24 mouse cellular contexts compared by ENCODE assay signal in the genomic region with DNA sequence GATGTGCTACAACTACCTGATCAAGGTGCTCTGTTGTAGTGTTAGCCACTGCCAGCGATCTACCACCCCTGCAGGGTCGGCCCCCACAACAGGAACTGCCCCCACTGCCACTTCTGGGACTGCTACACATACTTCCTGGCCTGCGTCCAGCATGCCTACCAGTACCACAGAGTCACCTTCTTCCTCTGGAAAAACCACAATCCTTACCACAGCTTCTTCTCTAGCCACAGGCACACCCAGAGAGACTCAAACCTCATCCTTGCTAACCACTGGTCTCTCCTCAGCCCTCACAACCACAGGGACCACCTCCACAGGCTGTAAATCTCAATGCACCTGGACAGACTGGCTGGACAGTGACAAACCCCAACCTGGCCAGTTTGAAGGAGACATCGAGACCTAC. TPM values are rescaled to one million over a fixed set of nuclear protein-coding genes. Genes with fewer than 3 reads are reported as not detected.
DNase-seq lines count a peak whose midpoint lies in the region; ATAC-seq and TF ChIP-seq lines count a peak whose summit lies in the region.
"Had no signal": no experiment of that assay in that cellular context is flagged by ENCODE, and none has a peak within 500 bp of the region (broad histone marks: within the 10 kb centered on the region; RNA-seq: fewer than 3 reads in every experiment).

No protein-coding gene starts in this region.

- TF ChIP-seq EP300 in MEL (IDR thresholded peaks at IDR 0.05; ENCODE audit: low read depth in 1 of 2, low read length in 2 of 2): no peak
- TF ChIP-seq EP300 in stomach, postnatal 0 days (optimal IDR thresholded peaks at IDR 0.05): no peak

- no peak for TF ChIP-seq CTCF in MEL (IDR thresholded peaks at IDR 0.05 in 2 of 3, conservative IDR thresholded peaks at IDR 0.05 in 1 of 3; ENCODE audit: control insufficient read depth in 1 of 3, insufficient read depth in 1 of 3, low read depth in 2 of 3, low read length in 3 of 3, poor library complexity in 1 of 3, severe bottlenecking in 1 of 3)
- no peak for TF ChIP-seq CTCF in stomach, postnatal 0 days (IDR thresholded peaks at IDR 0.05; ENCODE audit: low read depth)

- H3K9me3 ChIP-seq in MEL (replicated peaks; ENCODE audit: insufficient read depth, low read length): no peaks in the 10 kb centered on the region
- H3K9me3 ChIP-seq in stomach, postnatal 0 days (ENCODE audit: control insufficient read depth, low read length): no peaks in the 10 kb centered on the region
- H3K9me3 ChIP-seq: embryonic facial prominence, embryonic 10.5 days; embryonic facial prominence, embryonic 12.5 days; forebrain, embryonic 13.5 days; forebrain, embryonic 15.5 days had no signal

- no peak for TF ChIP-seq POLR2A in MEL (IDR thresholded peaks at IDR 0.05; ENCODE audit: control insufficient read depth in 1 of 2, insufficient read depth in 1 of 2, low read depth in 1 of 2, low read length in 2 of 2, poor library complexity in 1 of 2)

- H3K4me1 ChIP-seq in MEL (ENCODE audit: control insufficient read depth in 1 of 2, insufficient read depth in 2 of 2, low read length in 2 of 2): no peaks in the 10 kb centered on the region
- H3K4me1 ChIP-seq in stomach, postnatal 0 days (replicated peaks; ENCODE audit: control insufficient read depth, insufficient read depth): no peaks in the 10 kb centered on the region
- H3K4me1 ChIP-seq: embryonic facial prominence, embryonic 10.5 days; embryonic facial prominence, embryonic 12.5 days; forebrain, embryonic 13.5 days; forebrain, embryonic 15.5 days had no signal

- TF ChIP-seq RAD21 in MEL (IDR thresholded peaks at IDR 0.05; ENCODE audit: low read depth, low read length): no peak

- H3K36me3 ChIP-seq in MEL (ENCODE audit: control insufficient read depth in 1 of 2, insufficient read depth in 2 of 2, low read length in 2 of 2): no peaks in the 10 kb centered on the region
- H3K36me3 ChIP-seq in stomach, postnatal 0 days (ENCODE audit: control insufficient read depth, insufficient read depth, low read length): no peaks in the 10 kb centered on the region
- H3K36me3 ChIP-seq: embryonic facial prominence, embryonic 10.5 days; embryonic facial prominence, embryonic 12.5 days; forebrain, embryonic 15.5 days had no signal

- ATAC-seq in granulocyte monocyte progenitor cell, adult 5-6 weeks (replicated peaks; ENCODE audit: poor library complexity, severe bottlenecking): peak; percentile 59
- 0 out of 2 replicates have a peak, but pooled peaks have one; percentile 18 for ATAC-seq in megakaryocyte, adult 5-6 weeks (ENCODE audit: poor library complexity, severe bottlenecking)
- ATAC-seq in stomach, postnatal 0 days (ENCODE audit: low FRiP score, low TSS enrichment): 0 out of 2 replicates have a peak, but pooled peaks have one; percentile 9
- no peak for ATAC-seq in CD4-positive, CD25-positive, alpha-beta regulatory T cell, adult 4 months
- ATAC-seq: forebrain, embryonic 13.5 days; forebrain, embryonic 15.5 days; forebrain, postnatal 0 days had no signal

- WGBS in stomach, postnatal 0 days: 91% methylated on average over 4 of the region's 4 CpGs

- no peak overlapping the region for H3K4me3 ChIP-seq in MEL (ENCODE audit: control insufficient read depth in 1 of 2, insufficient read depth in 1 of 2, low read depth in 2 of 2, low read length in 2 of 2)
- H3K4me3 ChIP-seq in stomach, postnatal 0 days (ENCODE audit: low read depth, low read length): no peak overlapping the region
- H3K4me3 ChIP-seq: embryonic facial prominence, embryonic 10.5 days; embryonic facial prominence, embryonic 12.5 days; forebrain, embryonic 13.5 days; forebrain, embryonic 15.5 days had no signal

- no peak overlapping the region for H3K4me2 ChIP-seq in stomach, postnatal 0 days (replicated peaks; ENCODE audit: low read depth)
- H3K4me2 ChIP-seq: embryonic facial prominence, embryonic 12.5 days; forebrain, embryonic 13.5 days; forebrain, embryonic 15.5 days had no signal

- no peak overlapping the region for H3K27ac ChIP-seq in MEL (ENCODE audit: control insufficient read depth, low read depth, low read length)
- H3K27ac ChIP-seq in stomach, postnatal 0 days (replicated peaks): no peak overlapping the region
- H3K27ac ChIP-seq: embryonic facial prominence, embryonic 10.5 days; embryonic facial prominence, embryonic 12.5 days; forebrain, embryonic 13.5 days; forebrain, embryonic 15.5 days had no signal

- peak; percentile 11 for DNase-seq in MEL (ENCODE audit: low read depth, low spot score)
- no peak for DNase-seq in stomach, postnatal 0 days (ENCODE audit: low spot score)
- DNase-seq in left cerebral cortex, adult 8-10 months (ENCODE audit: low spot score in 2 of 2): no peak
- DNase-seq in cerebellum, adult 11-12 months: no peak
- no peak for DNase-seq in right cerebral cortex, adult 2 months (ENCODE audit: low spot score in 2 of 2)
- DNase-seq: adrenal gland, adult 8-10 months; adrenal gland, postnatal 14 days; adrenal gland, postnatal 36 days; B cell, adult 2 months; cerebellum, adult 18-20 months; cerebellum, adult 8-10 months; cerebellum, adult 9-11 months; cerebellum, postnatal 14 days; cerebellum, postnatal 36 days; forebrain, postnatal 0 days had no signal

- no peak overlapping the region for H3K9ac ChIP-seq in MEL (ENCODE audit: control insufficient read depth, low read depth, low read length, poor library complexity, severe bottlenecking)
- no peak overlapping the region for H3K9ac ChIP-seq in stomach, postnatal 0 days (ENCODE audit: low read length)
- H3K9ac ChIP-seq: embryonic facial prominence, embryonic 12.5 days; forebrain, embryonic 13.5 days; forebrain, embryonic 15.5 days; forebrain, postnatal 0 days had no signal

- no peaks in the 10 kb centered on the region for H3K79me2 ChIP-seq in MEL (ENCODE audit: control insufficient read depth, insufficient read depth, low read length, poor library complexity)

- no peaks in the 10 kb centered on the region for H3K27me3 ChIP-seq in MEL (ENCODE audit: control insufficient read depth in 1 of 2, insufficient read depth in 2 of 2, low read length in 2 of 2)
- no peaks in the 10 kb centered on the region for H3K27me3 ChIP-seq in stomach, postnatal 0 days (ENCODE audit: control insufficient read depth, insufficient read depth, low read length)
- H3K27me3 ChIP-seq: embryonic facial prominence, embryonic 12.5 days; forebrain, embryonic 13.5 days; forebrain, embryonic 15.5 days had no signal

TF ChIP-seq in MEL, 35 proteins besides CTCF, POLR2A, EP300 and RAD21:
- TF ChIP-seq GABPA (IDR thresholded peaks at IDR 0.05; ENCODE audit: low read depth, low read length): no peak
TF ChIP-seq in MEL: peak in this region for 0.

RNA-seq across cellular contexts. Expression of a gene that starts 22.2 kb away (rescaled TPM):
- total RNA-seq in MEL (2012; rRNA removed): not detected in 2 replicates
- under 1 TPM in 1 of 2 experiments, not detected in 1; 0.01 TPM for polyA plus RNA-seq in MEL (2012; ENCODE audit: insufficient read depth in 1 of 2, insufficient read length in 2 of 2, low read depth in 1 of 2, low replicate concordance in 2 of 2, missing spikeins in 1 of 2)
- 0.04 and 0.21 TPM in 2 replicates for total RNA-seq in granulocyte monocyte progenitor cell, adult 5-6 weeks (2014; fragmentation: Nextera tagmentation)
- under 0.01 TPM in 2 replicates for total RNA-seq in granulocyte monocyte progenitor cell, adult 5-6 weeks (2017)
- total RNA-seq in megakaryocyte, adult 5-6 weeks (2015): 0.05 TPM in 1 of 2 replicates, not detected in the other
- total RNA-seq in megakaryocyte, adult 5-6 weeks (2017): not detected in 2 replicates
- 122 and 133 TPM in 2 replicates for polyA plus RNA-seq in stomach, postnatal 0 days (2015; fragmentation: Nextera tagmentation; extraction: Ambion mirVana)
- total RNA-seq in left cerebral cortex, adult 8-10 months (2022): not detected
- not detected for polyA plus RNA-seq in CD4-positive, CD25-positive, alpha-beta regulatory T cell, adult 4 months (2017; shearing (Covaris generic))
- total RNA-seq: adrenal gland, adult 8-10 months; adrenal gland, postnatal 14 days; adrenal gland, postnatal 36 days; forebrain, postnatal 0 days had no signal
- polyA plus RNA-seq: cortical plate, adult 2 months; forebrain, embryonic 11.5 days had no signal

RNA-seq across cellular contexts. Expression of a gene that starts 57.3 kb away (rescaled TPM):
- 33.3 and 35.6 TPM in 2 replicates for total RNA-seq in MEL (2012; rRNA removed)
- polyA plus RNA-seq in MEL (2012; ENCODE audit: insufficient read depth in 1 of 2, insufficient read length in 2 of 2, low read depth in 1 of 2, low replicate concordance in 2 of 2, missing spikeins in 1 of 2): 10 to 100 TPM; 53.4 to 63.8 TPM
- 25.2 and 34.4 TPM in 2 replicates for total RNA-seq in granulocyte monocyte progenitor cell, adult 5-6 weeks (2014; fragmentation: Nextera tagmentation)
- total RNA-seq in granulocyte monocyte progenitor cell, adult 5-6 weeks (2017): 21.1 and 28.3 TPM in 2 replicates
- total RNA-seq in megakaryocyte, adult 5-6 weeks (2015): 29.0 and 30.9 TPM in 2 replicates
- 30.7 and 38.7 TPM in 2 replicates for total RNA-seq in megakaryocyte, adult 5-6 weeks (2017)
- 33.2 and 33.4 TPM in 2 replicates for polyA plus RNA-seq in stomach, postnatal 0 days (2015; fragmentation: Nextera tagmentation; extraction: Ambion mirVana)
- 100 to 1,000 TPM; 107 to 115 (median 111) TPM for total RNA-seq in left cerebral cortex, adult 8-10 months (2022)
- polyA plus RNA-seq in CD4-positive, CD25-positive, alpha-beta regulatory T cell, adult 4 months (2017; shearing (Covaris generic)): 10 to 100 TPM; 18.5 to 34.9 TPM
